Mouse (Mus musculus): Measurements from ENCODE around the gene Agap2. TPM values are rescaled to one million over a fixed set of nuclear protein-coding genes. Genes with fewer than 3 reads are reported as not detected.

Gene Agap2
- polyA plus RNA-seq, 1 experiment = 151 TPM

DNA sequence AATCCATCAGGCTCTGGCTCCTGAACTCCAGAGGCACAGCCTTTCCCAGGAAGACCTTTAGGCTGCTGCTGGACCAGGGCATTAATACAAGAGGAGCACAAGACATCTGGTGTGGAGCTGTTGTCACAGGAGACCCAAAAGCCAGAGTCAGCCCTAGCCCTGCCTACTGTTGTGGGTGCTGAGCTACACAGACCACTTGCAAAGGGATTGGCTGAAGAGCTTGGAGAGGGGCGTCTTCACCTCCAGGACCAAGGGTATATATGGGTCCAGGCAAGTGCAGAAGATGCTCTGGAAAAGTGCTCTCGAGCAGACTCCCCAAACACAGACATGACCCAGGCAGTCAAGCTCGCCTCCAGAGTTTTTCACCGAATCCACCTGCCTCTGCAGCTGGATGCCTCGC, 27.1 kb upstream of the Agap2 start, which contains the start of gene Cyp27b1:
Cyp27b1 (plus strand) TSS at position 297 of the 400 bp plus-strand sequence.
- DNase-seq (ENCODE audit: low read depth) = no peak
- TF ChIP-seq CTCF (IDR thresholded peaks at IDR 0.05; ENCODE audit: borderline replicate concordance, extremely low read depth, insufficient read depth, insufficient read length) = no peak
- TF ChIP-seq POLR2A (IDR thresholded peaks at IDR 0.05; ENCODE audit: borderline replicate concordance, extremely low read depth, insufficient read depth, insufficient read length, poor library complexity, severe bottlenecking) = no peak

GRCm38 (mm10) chr10:127048608-127049394, 26.3 kb upstream of the Agap2 start:
- DNase-seq (ENCODE audit: low read depth) = no peak
- TF ChIP-seq CTCF (IDR thresholded peaks at IDR 0.05; ENCODE audit: borderline replicate concordance, extremely low read depth, insufficient read depth, insufficient read length) (no peak), POLR2A (IDR thresholded peaks at IDR 0.05; ENCODE audit: borderline replicate concordance, extremely low read depth, insufficient read depth, insufficient read length, poor library complexity, severe bottlenecking) (no peak)

DNA sequence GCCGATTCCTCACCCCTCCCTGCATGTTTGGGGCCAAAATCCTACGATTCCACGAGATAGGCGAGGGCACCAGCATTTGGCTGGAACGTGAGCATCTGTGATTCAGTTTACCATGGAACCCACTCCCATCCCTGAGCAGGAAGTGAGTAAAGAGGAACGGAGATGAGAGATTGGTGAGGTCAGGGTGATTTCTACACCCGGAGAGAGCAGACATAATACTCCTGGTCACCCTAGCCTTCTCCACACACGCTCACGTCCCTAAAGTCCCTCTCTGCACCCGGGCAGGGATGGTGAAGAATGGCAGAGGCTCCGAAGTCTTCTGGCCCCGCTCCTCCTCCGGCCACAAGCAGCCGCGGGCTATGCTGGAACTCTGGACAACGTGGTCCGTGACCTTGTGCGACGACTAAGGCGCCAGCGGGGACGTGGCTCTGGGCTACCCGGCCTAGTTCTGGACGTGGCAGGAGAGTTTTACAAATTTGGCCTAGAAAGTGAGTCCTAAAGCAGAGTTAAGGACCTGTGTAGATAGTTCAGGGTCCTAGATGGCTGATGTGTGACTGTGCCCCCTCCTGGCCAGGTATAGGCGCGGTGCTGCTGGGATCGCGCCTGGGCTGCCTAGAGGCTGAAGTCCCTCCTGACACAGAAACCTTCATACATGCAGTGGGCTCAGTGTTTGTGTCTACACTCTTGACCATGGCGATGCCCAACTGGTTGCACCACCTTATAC, 25.5 kb upstream of the Agap2 start:
- DNase-seq (ENCODE audit: low read depth) = no peak
- TF ChIP-seq CTCF (IDR thresholded peaks at IDR 0.05; ENCODE audit: borderline replicate concordance, extremely low read depth, insufficient read depth, insufficient read length) (peak; percentile 16; the same call in 1 of the 2 replicates), POLR2A (IDR thresholded peaks at IDR 0.05; ENCODE audit: borderline replicate concordance, extremely low read depth, insufficient read depth, insufficient read length, poor library complexity, severe bottlenecking) (no peak)

DNA sequence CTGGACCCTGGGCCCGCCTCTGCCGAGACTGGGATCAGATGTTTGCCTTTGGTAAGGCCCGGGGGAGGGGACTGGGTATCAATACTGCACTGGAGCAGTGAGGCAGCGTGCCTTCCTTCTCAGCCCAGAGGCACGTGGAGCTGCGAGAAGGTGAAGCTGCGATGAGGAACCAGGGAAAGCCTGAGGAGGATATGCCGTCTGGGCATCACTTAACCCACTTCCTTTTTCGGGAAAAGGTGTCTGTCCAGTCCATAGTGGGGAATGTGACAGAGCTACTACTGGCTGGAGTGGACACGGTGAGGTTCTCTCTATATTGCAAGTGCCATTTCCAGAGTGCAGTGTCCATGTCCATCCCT, 25.0 kb upstream of the Agap2 start:
- no peak for DNase-seq (ENCODE audit: low read depth)
- no peak for TF ChIP-seq POLR2A (IDR thresholded peaks at IDR 0.05; ENCODE audit: borderline replicate concordance, extremely low read depth, insufficient read depth, insufficient read length, poor library complexity, severe bottlenecking)

GRCm38 (mm10) chr10:127054646-127055045, 20.4 kb upstream of the Agap2 start:
- DNase-seq (ENCODE audit: low read depth) = no peak
- TF ChIP-seq CTCF (IDR thresholded peaks at IDR 0.05; ENCODE audit: borderline replicate concordance, extremely low read depth, insufficient read depth, insufficient read length) = no peak
- no peak for TF ChIP-seq POLR2A (IDR thresholded peaks at IDR 0.05; ENCODE audit: borderline replicate concordance, extremely low read depth, insufficient read depth, insufficient read length, poor library complexity, severe bottlenecking)

GRCm38 (mm10) chr10:127055406-127055805, 19.7 kb upstream of the Agap2 start:
- TF ChIP-seq CTCF (IDR thresholded peaks at IDR 0.05; ENCODE audit: borderline replicate concordance, extremely low read depth, insufficient read depth, insufficient read length) (no peak), POLR2A (IDR thresholded peaks at IDR 0.05; ENCODE audit: borderline replicate concordance, extremely low read depth, insufficient read depth, insufficient read length, poor library complexity, severe bottlenecking) (no peak)
- DNase-seq (ENCODE audit: low read depth) = no peak

DNA sequence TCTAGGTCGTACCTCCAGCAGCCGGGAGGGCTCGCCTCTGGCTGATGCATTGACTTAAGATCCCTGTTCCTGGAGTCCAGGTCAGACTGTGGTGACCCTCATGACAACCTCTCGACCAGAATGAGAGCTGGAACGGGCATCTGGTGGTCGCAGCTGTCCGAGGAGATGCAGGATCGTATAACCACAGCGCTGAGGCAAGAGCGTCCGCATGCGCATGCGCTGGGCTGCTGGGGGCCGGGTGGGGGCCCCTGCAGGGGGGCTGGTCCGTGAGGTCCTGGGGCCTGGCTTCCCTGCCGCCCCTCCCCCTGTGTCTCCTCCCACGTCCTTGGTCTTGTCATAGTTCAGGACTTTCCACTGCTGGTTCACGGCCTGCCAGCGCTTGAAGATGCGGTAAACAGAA, 18.6 kb upstream of the Agap2 start:
- no peak for DNase-seq (ENCODE audit: low read depth)

DNA sequence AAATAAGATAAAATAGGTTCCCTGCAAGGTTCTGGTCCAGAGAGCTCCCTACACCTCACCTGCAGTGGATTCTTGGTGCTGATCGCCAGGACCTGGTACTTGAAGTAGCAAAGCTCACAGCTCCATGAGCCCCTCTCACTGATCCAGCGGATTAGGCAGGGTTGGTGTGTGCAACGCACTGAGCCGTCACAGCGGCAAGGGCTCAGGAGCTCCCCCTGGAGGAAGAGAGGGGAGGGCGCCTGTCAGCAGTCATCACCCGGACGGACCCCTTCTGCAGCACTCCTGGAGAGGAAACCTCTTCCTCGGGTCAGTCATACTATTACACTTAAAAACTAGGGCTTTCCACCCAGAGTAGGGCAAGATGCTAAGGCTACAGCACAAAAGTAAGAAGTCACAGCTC, 16.9 kb upstream of the Agap2 start:
- peak; percentile 83 for DNase-seq (ENCODE audit: low read depth)

More for the DNA sequence above, 18.6 kb upstream of the Agap2 start:
- TF ChIP-seq CTCF (IDR thresholded peaks at IDR 0.05; ENCODE audit: borderline replicate concordance, extremely low read depth, insufficient read depth, insufficient read length) (no peak), POLR2A (IDR thresholded peaks at IDR 0.05; ENCODE audit: borderline replicate concordance, extremely low read depth, insufficient read depth, insufficient read length, poor library complexity, severe bottlenecking) (no peak)

GRCm38 (mm10) chr10:127058708-127059107, 16.4 kb upstream of the Agap2 start:
- TF ChIP-seq POLR2A (IDR thresholded peaks at IDR 0.05; ENCODE audit: borderline replicate concordance, extremely low read depth, insufficient read depth, insufficient read length, poor library complexity, severe bottlenecking) = no peak
- no peak for TF ChIP-seq CTCF (IDR thresholded peaks at IDR 0.05; ENCODE audit: borderline replicate concordance, extremely low read depth, insufficient read depth, insufficient read length)

More for the DNA sequence above, 16.9 kb upstream of the Agap2 start:
- TF ChIP-seq CTCF (IDR thresholded peaks at IDR 0.05; ENCODE audit: borderline replicate concordance, extremely low read depth, insufficient read depth, insufficient read length) = peak; percentile 98
- no peak for TF ChIP-seq POLR2A (IDR thresholded peaks at IDR 0.05; ENCODE audit: borderline replicate concordance, extremely low read depth, insufficient read depth, insufficient read length, poor library complexity, severe bottlenecking)

DNA sequence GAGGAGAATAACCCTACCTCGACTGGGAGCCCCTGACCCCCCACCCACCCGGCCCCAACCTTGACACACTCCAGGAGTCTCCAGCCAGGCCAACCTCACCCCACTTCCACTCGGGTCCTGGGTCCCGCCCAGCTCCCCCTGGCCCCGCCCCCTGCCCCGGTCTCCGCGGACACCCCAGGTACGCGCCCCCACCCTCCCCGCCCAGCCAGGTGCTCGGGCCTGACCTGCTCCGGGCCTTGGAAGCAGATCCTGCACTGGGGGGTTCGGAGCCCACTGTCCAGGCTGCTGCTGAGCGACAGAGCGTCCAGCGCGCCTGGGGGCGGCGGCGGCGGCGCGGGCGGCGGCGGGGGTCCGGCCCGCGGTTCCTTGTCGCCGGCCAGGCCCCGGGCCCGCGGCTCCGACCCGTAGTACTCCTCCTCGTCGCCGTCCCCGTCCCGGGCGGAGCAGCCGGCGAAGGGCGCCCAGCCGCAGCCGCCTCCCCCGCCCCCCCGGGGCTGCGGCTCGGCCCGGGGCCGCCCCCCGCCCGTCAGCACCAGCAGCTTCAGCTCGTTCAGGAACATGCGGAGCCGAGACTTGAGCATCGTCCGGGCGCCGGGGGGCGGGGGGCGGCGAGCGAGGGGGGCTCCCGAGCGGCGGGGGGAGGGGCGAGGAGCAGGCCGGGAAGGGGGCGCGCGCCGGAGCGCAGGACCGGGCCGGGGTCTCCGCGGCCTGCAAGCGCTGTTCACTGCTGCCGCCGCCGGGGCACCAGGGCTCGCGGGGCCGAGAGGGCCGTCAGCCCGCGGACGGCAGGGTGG, 15.7 kb upstream of the Agap2 start:
- DNase-seq (ENCODE audit: low read depth) = peak; percentile 56
- TF ChIP-seq POLR2A (IDR thresholded peaks at IDR 0.05; ENCODE audit: borderline replicate concordance, extremely low read depth, insufficient read depth, insufficient read length, poor library complexity, severe bottlenecking) (0 out of 2 replicates have a peak, but pooled peaks have one; percentile 28), CTCF (IDR thresholded peaks at IDR 0.05; ENCODE audit: borderline replicate concordance, extremely low read depth, insufficient read depth, insufficient read length) (no peak)

More at GRCm38 (mm10) chr10:127058708-127059107, 16.4 kb upstream of the Agap2 start:
- DNase-seq (ENCODE audit: low read depth) = no peak

Measured in brain, embryonic 14.5 days (tissue).